Comparison of ENCODE assay signal across 13 mouse cellular contexts in the genomic region with DNA sequence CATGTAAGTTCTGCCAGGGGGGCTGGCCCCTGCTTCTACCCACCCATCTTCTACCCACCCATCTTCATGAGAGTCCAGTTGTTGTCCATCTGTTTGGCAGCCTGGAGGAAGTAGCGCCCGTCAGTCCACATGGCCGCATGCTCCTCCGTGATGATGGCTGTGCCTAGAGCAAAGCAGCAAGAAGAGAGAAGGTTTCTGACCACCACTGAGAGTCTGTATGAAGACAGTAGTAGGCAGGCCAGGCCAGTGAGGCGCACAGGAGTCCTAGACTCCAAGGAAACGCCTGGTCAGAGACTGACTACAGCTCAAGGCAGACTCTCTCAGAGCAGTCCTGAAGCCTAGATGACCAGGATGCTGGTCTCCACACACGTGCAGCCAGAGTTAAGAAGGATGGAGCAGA.
"Had no signal": no experiment of that assay in that cellular context is flagged by ENCODE, and none has a peak within 500 bp of the region (broad histone marks: within the 10 kb centered on the region; RNA-seq: fewer than 3 reads in every experiment).

No protein-coding gene starts in this region.

- H3K9me3 ChIP-seq: liver, embryonic 13.5 days; midbrain, embryonic 13.5 days; stomach, embryonic 15.5 days had no signal

- ATAC-seq: intestine, postnatal 0 days; liver, postnatal 0 days; midbrain, embryonic 13.5 days had no signal

- H3K9ac ChIP-seq: liver, embryonic 13.5 days; liver, postnatal 0 days; midbrain, embryonic 13.5 days; stomach, embryonic 15.5 days had no signal

- H3K4me2 ChIP-seq: liver, embryonic 13.5 days; midbrain, embryonic 13.5 days; stomach, embryonic 15.5 days had no signal

- H3K27ac ChIP-seq: liver, embryonic 13.5 days; midbrain, embryonic 13.5 days had no signal

- H3K4me3 ChIP-seq: liver, embryonic 13.5 days; midbrain, embryonic 13.5 days; stomach, embryonic 15.5 days had no signal

- H3K27me3 ChIP-seq: liver, embryonic 13.5 days; midbrain, embryonic 13.5 days; stomach, embryonic 15.5 days had no signal

- DNase-seq: kidney, adult 8-10 months; kidney, postnatal 25 days; left cerebral cortex, postnatal 4 days; liver; liver, embryonic 13.5 days; liver, postnatal 0 days; lung, postnatal 36 days; right cerebral cortex, postnatal 14 days; thymus, adult 2 months; thymus, postnatal 25 days had no signal
